Mouse (Mus musculus) heart, embryonic 10.5 days (tissue): ENCODE results near the gene Afp. TPM values are rescaled to one million over a fixed set of nuclear protein-coding genes. Genes with fewer than 3 reads are reported as not detected.

Experiments used
- DNase-seq: peaks from one replicate; pipeline ENCODE4 v3.0.0-alpha.2; 2017; ENCODE audit warnings: low spot score
- H3K27ac ChIP-seq: fragments of 300-500 bp; sonication (generic); 2 replicates; pipeline ENCODE4 v1.5.1; 2016; ENCODE audit warnings: mild to moderate bottlenecking
- H3K27me3 ChIP-seq: fragments of 300-500 bp; sonication (generic); 2 replicates; pipeline ENCODE4 v1.6.1; 2016; ENCODE audit warnings: mild to moderate bottlenecking; ENCODE audit not compliant: poor library complexity, insufficient read depth, severe bottlenecking
- H3K36me3 ChIP-seq: fragments of 300-500 bp; sonication (generic); 2 replicates; pipeline ENCODE4 v1.6.1; 2016; ENCODE audit warnings: mild to moderate bottlenecking, moderate library complexity
- H3K4me1 ChIP-seq: fragments of 300-500 bp; sonication (generic); 2 replicates; pipeline ENCODE4 v1.6.1; 2016; ENCODE audit warnings: mild to moderate bottlenecking
- H3K4me3 ChIP-seq: fragments of 300-500 bp; sonication (generic); 2 replicates; pipeline ENCODE4 v1.5.1; 2016; ENCODE audit warnings: mild to moderate bottlenecking, moderate library complexity
- H3K9me3 ChIP-seq: fragments of 300-500 bp; sonication (generic); 2 replicates; pipeline ENCODE4 v1.6.1; 2016; ENCODE audit warnings: mild to moderate bottlenecking, moderate library complexity
- WGBS: fragments of 180-500 bp; shearing (Covaris S2); methylation state at CpG from one replicate; pipeline ENCODE4 v1.1.7; 2016; 5-methylcytosine and 5-hydroxymethylcytosine counted together
- polyA plus RNA-seq: library from polyadenylated mRNA; unstranded; fragments of >200 nt; fragmentation: Nextera tagmentation; extraction: Ambion mirVana; gene quantifications from 2 replicates; pipeline ENCODE4 v1.2.1, GENCODE M21; 2016

Afp gene
- polyA plus RNA-seq, 1 experiment from 2014 or later, result 916 TPM

DNA sequence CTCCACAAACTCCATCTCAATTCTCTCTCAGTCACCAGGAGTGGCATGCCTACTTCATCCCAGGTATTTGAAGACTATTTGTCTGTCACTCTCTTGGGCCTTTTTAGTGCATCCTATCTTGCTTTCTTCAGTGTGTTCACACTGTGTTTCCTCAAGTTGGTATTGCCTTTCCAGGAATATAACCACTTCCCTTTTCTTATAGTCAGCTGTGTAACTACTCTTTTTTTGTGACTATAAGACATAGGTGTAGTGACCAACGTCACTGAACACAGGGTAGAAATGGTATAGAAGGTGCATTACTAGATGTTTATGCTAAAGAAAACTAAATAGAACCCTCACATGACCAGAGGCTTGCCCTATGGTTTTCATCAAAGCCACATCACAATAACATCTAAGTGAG, 11.7 kb upstream of the Afp start:
- H3K36me3 ChIP-seq, result no peaks in the 10 kb centered on the region

DNA sequence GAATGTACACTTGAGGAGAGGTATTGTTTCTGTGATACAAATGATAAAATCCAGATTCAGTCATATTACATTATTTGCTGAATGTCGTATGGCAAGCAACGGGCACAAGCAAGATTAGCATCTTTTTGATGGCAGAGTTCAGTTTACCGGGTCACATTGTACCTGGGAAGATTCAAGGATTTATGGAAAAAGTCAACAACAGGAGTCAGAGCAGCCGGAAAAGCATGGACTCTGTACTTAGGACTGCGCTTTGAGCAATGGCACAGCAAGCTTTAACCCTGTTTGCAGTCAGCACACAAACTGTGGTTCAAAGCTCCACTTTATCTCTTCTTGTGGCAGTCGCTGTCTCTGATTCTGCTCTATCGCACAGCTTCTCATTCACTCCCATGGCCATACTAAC, 4.9 kb upstream of the Afp start:
- Histone ChIP-seq H3K4me3 (no peak overlapping the region), H3K27ac (no peak overlapping the region), H3K27me3 (no peaks in the 10 kb centered on the region), H3K4me1 (no peaks in the 10 kb centered on the region), H3K36me3 (no peaks in the 10 kb centered on the region), H3K9me3 (no peaks in the 10 kb centered on the region)
- 86% methylated on average over 7 of the region's 7 CpGs for WGBS
- no peak for DNase-seq

More for the DNA sequence above, 11.7 kb upstream of the Afp start:
- Histone ChIP-seq H3K4me3 (no peak overlapping the region), H3K27me3 (no peaks in the 10 kb centered on the region), H3K9me3 (no peaks in the 10 kb centered on the region), H3K4me1 (no peaks in the 10 kb centered on the region), H3K27ac (no peak overlapping the region)
- DNase-seq, result no peak
- 73% methylated on average over 1 of the region's 1 CpGs for WGBS

DNA sequence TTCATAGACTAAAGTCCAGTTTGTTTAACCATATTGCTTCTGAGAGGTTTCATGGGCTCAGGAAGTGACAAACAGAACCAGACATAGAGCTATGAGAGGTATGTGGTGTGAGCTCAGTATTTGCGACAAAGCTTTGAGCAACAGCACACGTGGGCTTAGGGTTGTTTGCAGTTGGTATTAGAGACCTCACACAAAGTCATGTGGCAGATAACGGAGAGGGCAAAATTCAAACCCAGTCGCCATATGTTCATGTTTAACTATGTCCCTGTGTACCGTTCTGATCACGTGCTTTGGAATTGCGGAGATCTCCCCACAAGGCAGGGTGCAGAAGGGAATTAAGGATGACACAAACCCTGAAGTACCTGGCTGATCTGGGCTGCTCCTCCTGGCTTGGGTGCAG, 2.2 kb upstream of the Afp start:
- 86% methylated on average over 7 of the region's 7 CpGs for WGBS
- H3K4me3 ChIP-seq, result no peak overlapping the region
- DNase-seq, result no peak
- no peak overlapping the region for H3K27ac ChIP-seq
- no peaks in the 10 kb centered on the region for H3K36me3 ChIP-seq
- no peaks in the 10 kb centered on the region for H3K9me3 ChIP-seq
- no peaks in the 10 kb centered on the region for H3K4me1 ChIP-seq
- H3K27me3 ChIP-seq, result no peaks in the 10 kb centered on the region

DNA sequence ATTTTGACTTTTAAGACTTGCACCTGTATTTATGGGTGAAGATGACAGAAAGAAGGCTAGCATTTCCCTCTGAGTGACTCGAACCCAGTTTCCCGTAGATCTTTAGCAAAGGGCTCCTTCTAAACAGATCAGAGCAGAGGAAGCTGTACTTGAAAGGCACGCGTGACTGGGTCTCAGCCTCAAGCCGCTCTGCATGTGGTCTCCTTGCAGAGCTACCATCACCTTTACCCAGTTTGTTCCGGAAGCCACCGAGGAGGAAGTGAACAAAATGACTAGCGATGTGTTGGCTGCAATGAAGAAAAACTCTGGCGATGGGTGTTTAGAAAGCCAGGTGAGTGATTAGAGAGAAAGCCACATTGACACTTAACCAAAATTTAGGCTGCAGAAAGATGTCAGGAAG, 1.9 kb downstream of the Afp start:
- H3K9me3 ChIP-seq, result no peaks in the 10 kb centered on the region
- no peak overlapping the region for H3K4me3 ChIP-seq
- 0 out of 2 replicates have a peak, but pooled peaks cover 4% of the 10 kb centered on the region for H3K4me1 ChIP-seq
- no peak overlapping the region for H3K27ac ChIP-seq
- no peaks in the 10 kb centered on the region for H3K27me3 ChIP-seq
- 71% methylated on average over 9 of the region's 9 CpGs for WGBS
- no peak for DNase-seq
- H3K36me3 ChIP-seq, result no peaks in the 10 kb centered on the region

DNA sequence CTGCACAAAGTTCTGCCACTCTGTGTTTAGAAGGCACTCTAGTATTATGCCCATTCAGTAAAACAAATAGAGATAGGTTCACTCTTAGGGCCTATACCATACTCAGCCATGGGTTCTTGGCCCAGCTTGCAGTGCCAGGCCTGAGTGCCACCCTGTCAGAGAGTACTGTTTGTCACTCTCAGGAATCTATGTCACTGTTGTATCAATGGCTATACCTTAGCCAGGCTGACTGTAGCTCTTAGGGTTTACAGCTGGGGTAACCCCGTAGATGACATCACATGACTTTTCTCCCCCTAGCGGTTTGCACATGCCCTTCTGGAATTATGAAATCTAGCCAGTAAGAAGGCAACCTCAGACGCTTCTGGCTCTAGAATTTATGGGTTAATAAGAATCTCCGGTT, 3.8 kb downstream of the Afp start:
- H3K4me3 ChIP-seq, result no peak overlapping the region
- H3K27me3 ChIP-seq, result no peaks in the 10 kb centered on the region
- WGBS, result 89% methylated on average over 4 of the region's 4 CpGs
- 0 out of 2 replicates have a peak, but pooled peaks cover 4% of the 10 kb centered on the region for H3K4me1 ChIP-seq
- no peaks in the 10 kb centered on the region for H3K9me3 ChIP-seq
- H3K27ac ChIP-seq, result no peak overlapping the region
- no peaks in the 10 kb centered on the region for H3K36me3 ChIP-seq
- DNase-seq, result no peak

DNA sequence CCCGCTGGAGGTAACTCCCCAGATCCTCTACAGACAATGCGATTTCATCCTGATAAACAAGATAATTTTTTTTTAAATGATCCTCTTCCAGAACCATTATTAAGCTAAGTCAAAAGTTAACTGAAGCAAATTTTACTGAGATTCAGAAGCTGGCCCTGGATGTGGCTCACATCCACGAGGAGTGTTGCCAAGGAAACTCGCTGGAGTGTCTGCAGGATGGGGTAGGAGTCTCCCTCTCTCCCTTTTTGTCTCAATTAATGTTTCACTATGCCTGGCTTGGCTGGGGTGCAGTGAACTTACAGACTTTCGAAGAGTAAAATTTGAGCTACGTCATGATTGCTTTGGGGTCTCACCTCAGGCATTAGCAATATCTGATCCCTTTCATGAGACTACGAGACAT, 9.0 kb downstream of the Afp start:
- 0 out of 2 replicates have a peak, but pooled peaks cover 4% of the 10 kb centered on the region for H3K4me1 ChIP-seq
- no peaks in the 10 kb centered on the region for H3K36me3 ChIP-seq
- no peak for DNase-seq
- H3K9me3 ChIP-seq, result no peaks in the 10 kb centered on the region
- H3K27me3 ChIP-seq, result no peaks in the 10 kb centered on the region
- WGBS, result 79% methylated on average over 7 of the region's 7 CpGs
- H3K4me3 ChIP-seq, result no peak overlapping the region
- no peak overlapping the region for H3K27ac ChIP-seq

DNA sequence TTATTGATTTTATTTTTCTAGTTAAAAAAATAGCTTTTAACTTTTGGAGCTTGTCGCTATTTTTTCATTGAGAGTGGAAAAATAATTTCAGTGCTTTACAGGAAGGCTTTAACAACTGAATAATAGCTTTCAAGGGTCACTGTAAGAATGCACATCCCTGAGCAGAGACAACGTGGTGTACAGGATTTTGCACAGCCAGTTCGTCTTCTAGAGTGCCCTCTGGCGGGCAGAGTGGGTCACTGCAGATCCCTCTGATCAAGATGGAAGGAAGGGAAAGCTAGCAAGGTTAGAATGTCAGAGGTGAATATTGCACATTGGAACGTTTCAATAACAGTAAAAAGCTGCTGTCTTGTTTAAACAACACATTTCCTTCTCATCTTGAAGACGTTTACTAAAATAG, 10.2 kb downstream of the Afp start:
- 3% methylated on average over 6 of the region's 6 CpGs for WGBS
- DNase-seq, result peak; percentile 83

DNA sequence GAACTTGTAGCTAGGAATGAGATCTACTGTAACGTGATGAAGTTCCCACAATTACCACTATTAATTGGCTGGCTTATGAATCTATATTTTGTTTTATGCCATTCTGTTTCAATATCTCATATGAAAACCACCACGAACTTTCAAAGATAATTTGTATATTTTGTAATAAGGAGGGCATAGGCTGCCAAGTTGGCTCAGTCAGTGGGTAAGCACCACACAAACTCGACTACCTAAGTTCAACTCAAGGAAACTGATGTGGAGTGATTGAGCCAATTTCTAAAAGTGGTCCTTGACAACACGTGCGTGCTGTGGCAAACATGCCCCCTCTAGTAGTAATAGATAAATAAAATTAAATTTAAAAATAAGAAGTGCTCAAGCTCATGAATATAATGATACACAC, 11.2 kb downstream of the Afp start:
- WGBS, result 81% methylated on average over 5 of the region's 5 CpGs
- Histone ChIP-seq H3K36me3 (no peaks in the 10 kb centered on the region), H3K27me3 (no peaks in the 10 kb centered on the region), H3K4me3 (no peak overlapping the region), H3K9me3 (no peaks in the 10 kb centered on the region), H3K27ac (no peak overlapping the region), H3K4me1 (0 out of 2 replicates have a peak, but pooled peaks cover 4% of the 10 kb centered on the region)
- DNase-seq, result no peak

More for the DNA sequence above, 10.2 kb downstream of the Afp start:
- Histone ChIP-seq H3K36me3 (no peaks in the 10 kb centered on the region), H3K9me3 (no peaks in the 10 kb centered on the region), H3K27ac (no peak overlapping the region), H3K4me1 (0 out of 2 replicates have a peak, but pooled peaks cover 4% of the 10 kb centered on the region), H3K27me3 (no peaks in the 10 kb centered on the region), H3K4me3 (no peak overlapping the region)

DNA sequence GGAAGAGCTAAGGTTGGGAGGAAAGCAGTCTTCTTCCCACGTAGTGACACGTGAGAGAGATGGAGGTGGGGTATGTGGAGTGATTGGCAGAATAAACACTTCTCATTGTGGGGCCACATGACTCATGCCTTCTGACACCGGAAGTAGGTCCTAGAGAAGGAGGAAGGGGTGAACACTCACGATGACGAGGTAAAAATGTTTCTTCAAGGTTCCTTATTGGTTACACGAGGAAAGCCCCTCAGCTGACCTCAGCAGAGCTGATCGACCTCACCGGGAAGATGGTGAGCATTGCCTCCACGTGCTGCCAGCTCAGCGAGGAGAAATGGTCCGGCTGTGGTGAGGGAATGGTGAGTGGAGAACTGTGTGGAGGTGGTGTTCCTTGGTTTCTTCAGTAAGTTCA, 14.2 kb downstream of the Afp start:
- Histone ChIP-seq H3K9me3 (no peaks in the 10 kb centered on the region), H3K4me1 (no peaks in the 10 kb centered on the region), H3K27ac (no peak overlapping the region), H3K4me3 (no peak overlapping the region), H3K36me3 (no peaks in the 10 kb centered on the region), H3K27me3 (no peaks in the 10 kb centered on the region)
- WGBS, result 75% methylated on average over 11 of the region's 11 CpGs
- no peak for DNase-seq

DNA sequence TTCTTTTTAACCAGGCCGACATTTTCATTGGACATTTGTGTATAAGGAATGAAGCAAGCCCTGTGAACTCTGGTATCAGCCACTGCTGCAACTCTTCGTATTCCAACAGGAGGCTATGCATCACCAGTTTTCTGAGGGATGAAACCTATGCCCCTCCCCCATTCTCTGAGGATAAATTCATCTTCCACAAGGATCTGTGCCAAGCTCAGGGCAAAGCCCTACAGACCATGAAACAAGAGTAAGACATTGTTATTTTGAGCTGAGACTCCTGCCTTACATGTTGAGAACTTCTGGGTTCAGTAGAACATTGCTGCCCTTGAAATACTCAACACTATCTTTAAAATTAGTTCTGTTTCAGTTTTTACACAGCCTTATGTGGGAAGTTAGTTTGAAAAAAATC, 16.0 kb downstream of the Afp start:
- no peak overlapping the region for H3K27ac ChIP-seq

DNA sequence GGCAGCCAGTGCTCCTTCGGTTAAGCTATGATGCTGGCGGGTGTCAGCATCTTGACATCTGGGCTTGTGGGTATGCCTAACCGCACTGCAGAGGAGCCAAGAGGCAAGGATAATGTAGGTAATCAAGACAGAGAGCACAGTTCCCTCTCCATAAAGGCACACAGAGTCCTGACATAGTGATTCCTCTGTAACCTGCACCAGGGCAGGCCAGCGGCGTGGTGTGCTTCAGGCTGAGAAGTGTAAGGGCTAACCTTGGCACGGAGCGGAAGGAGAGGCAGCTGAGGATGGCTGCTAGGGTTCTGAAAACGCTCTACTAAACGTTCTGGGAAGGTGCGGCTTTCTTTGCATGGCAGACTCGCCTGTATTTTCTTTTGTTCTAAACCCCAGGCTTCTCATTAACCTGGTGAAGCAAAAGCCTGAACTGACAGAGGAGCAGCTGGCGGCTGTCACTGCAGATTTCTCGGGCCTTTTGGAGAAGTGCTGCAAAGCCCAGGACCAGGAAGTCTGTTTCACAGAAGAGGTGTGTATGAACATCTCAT, 16.9 kb downstream of the Afp start:
- H3K4me3 ChIP-seq, result no peak overlapping the region
- no peaks in the 10 kb centered on the region for H3K4me1 ChIP-seq
- 56% methylated on average over 13 of the region's 13 CpGs for whole genome bisulfite sequencing
- no peak overlapping the region for H3K27ac ChIP-seq
- H3K27me3 ChIP-seq, result no peaks in the 10 kb centered on the region
- H3K36me3 ChIP-seq, result no peaks in the 10 kb centered on the region
- H3K9me3 ChIP-seq, result no peaks in the 10 kb centered on the region
- no peak for DNase-seq

More for the DNA sequence above, 16.0 kb downstream of the Afp start:
- H3K27me3 ChIP-seq, result no peaks in the 10 kb centered on the region
- H3K9me3 ChIP-seq, result no peaks in the 10 kb centered on the region
- DNase-seq, result no peak
- no peaks in the 10 kb centered on the region for H3K36me3 ChIP-seq
- H3K4me1 ChIP-seq, result no peaks in the 10 kb centered on the region
- H3K4me3 ChIP-seq, result no peak overlapping the region
- WGBS, result 66% methylated on average over 2 of the region's 2 CpGs

DNA sequence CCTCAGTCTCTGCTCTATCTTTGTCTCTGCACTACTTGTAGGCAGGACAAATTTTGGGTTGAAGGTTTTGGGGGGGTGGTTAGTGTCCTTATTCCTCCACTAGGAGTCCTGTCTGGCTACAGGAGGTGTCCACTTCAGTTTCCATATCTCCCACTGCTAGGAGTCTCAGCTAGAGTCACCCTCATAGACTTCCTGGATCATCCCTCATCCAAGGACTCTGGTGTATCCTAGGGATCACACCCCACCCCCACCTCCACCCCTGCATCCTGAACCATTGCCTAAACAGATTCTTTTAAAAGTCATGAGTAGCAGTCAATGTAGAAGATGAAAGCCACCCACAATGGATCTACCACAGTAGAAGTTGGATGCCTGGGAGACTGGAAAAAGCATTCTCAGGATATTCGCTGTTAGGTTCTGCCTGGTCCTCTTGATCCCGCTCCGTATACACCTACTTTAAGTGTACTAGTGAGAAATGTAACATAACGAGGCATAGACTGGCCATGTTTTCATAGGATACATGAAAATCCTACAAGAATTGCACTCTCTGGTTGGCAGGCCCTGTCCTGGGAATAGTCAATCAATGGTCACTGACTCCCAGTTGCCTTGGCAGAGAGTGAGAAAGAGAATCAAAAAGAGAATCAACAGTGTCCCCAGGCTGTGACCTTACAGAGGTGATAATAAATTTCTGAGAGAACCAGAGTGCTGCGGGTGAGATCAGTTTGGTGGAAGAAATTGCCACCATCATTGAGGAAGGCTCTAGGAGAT, 19.5 kb downstream of the Afp start:
- no peak overlapping the region for H3K4me3 ChIP-seq
- 87% methylated on average over 5 of the region's 5 CpGs for WGBS
- no peak overlapping the region for H3K27ac ChIP-seq
- no peaks in the 10 kb centered on the region for H3K9me3 ChIP-seq
- H3K27me3 ChIP-seq, result no peaks in the 10 kb centered on the region
- no peaks in the 10 kb centered on the region for H3K4me1 ChIP-seq
- H3K36me3 ChIP-seq, result no peaks in the 10 kb centered on the region
- no peak for DNase-seq

DNA sequence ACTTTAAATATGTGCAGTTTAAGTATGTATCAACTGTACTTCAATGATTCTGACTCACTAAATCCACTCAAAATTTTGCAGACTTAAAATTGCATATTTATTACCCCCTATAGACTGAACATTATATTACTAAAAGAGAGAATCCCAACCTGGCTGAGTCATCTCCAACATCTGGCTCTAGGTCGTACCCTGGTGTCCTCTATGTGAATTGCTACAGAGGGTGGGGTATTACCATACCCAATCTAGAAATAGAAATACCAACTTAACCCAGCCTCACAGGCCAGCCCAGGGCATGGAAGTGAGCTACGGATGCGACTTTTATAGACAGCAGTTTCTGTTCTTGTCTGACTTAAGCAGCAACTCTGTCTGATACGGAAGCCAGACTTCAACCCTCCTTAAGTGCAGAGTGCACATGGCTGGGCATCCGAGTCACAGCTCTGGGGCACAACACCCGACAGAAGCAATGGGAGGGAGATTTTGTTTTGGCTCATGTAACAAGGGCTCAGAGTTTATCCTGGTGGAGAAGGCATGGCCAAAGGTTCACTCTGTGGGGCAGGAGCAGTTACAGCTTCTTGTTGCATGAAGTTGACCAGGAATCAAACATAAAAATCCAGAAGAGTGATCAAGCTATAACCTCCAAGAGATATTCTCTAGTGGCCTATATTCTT, 21.9 kb downstream of the Afp start:
- WGBS, result 79% methylated on average over 6 of the region's 6 CpGs
- H3K4me3 ChIP-seq, result no peak overlapping the region
- no peak for DNase-seq
- no peak overlapping the region for H3K27ac ChIP-seq
- H3K36me3 ChIP-seq, result no peaks in the 10 kb centered on the region
- H3K4me1 ChIP-seq, result no peaks in the 10 kb centered on the region
- no peaks in the 10 kb centered on the region for H3K9me3 ChIP-seq
- no peaks in the 10 kb centered on the region for H3K27me3 ChIP-seq
